Mouse (Mus musculus): ENCODE measurements around the gene Ncor2. TPM values are rescaled to one million over a fixed set of nuclear protein-coding genes. Genes with fewer than 3 reads are reported as not detected.

Gene Ncor2
- total RNA-seq, 1 experiment, result 19.9 TPM

DNA sequence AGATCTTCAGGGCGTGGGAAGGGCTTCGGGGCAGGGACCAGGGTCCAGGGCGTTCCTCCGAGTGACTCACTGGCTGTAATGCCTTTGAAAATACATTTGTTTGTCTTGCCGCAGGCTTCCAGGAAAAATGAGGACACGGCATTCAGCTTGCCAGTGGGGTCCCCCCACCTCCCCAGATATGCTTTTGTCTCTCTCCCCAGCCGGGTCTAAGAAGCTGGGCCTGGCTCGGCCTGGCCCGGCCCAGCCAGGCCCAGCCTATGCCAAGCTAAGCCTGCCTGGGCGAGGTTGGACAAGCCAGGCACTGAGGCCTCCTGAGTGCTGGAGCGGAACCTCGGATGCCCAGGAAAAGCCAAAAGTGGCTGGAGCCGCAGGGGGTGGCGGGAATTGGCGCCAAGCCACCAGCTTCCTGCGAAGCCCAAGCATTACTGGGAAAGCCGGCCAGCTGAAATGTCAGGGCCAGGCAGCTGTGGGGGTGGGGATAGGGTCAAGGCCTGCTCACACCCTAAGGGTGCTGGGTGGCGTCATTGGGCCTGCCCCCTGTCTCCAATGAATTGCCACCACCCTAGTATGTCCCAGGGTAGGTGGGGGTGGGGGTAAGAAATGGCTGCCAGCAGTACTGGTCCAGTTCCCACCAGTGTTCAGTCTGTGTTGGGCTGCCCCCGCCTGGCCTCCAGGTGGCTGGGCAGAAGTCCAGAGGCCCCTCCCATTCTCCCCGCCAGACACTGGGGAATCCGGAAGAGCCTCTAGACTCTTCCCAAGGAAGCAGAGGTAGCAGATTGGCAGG is 97.5 kb downstream of the Ncor2 start:
- Histone ChIP-seq H3K4me3 (ENCODE audit: insufficient read depth in 1 of 2, low read depth in 1 of 2, low read length in 2 of 2, poor library complexity in 1 of 2, severe bottlenecking in 1 of 2) (no peak overlapping the region), H3K9ac (ENCODE audit: insufficient read depth, low read depth, low read length, poor library complexity, severe bottlenecking) (no peak overlapping the region; the same call in 1 of the 2 replicates), H3K27ac (ENCODE audit: insufficient read depth, low read depth, low read length, poor library complexity, severe bottlenecking) (no peak overlapping the region), H3K4me1 (ENCODE audit: control insufficient read depth in 2 of 2, insufficient read depth in 2 of 2, low read length in 2 of 2, poor library complexity in 1 of 2) (peaks cover 0 to 3% of the 10 kb centered on the region in 2 experiments; a peak in 1 of 4 replicates), H3K36me3 (ENCODE audit: control insufficient read depth, insufficient read depth, low read length, poor library complexity, severe bottlenecking) (peaks cover 71% of the 10 kb centered on the region), H3K9me3 (ENCODE audit: control insufficient read depth, insufficient read depth, low read depth, low read length) (no peaks in the 10 kb centered on the region)
- in situ Hi-C loops (cut with MboI; ENCODE audit: low sequenced_read_pairs in 2 of 2, unreplicated experiment in 2 of 2), result no loop called here
- no peak for DNase-seq (ENCODE audit: low read depth, low spot score)
- TF ChIP-seq ZNF384 (IDR thresholded peaks at IDR 0.05; ENCODE audit: low read depth, low read length) (no peak), CHD2 (IDR thresholded peaks at IDR 0.05; ENCODE audit: low read depth, low read length) (no peak), ZC3H11A (IDR thresholded peaks at IDR 0.05; ENCODE audit: borderline replicate concordance, low read depth, low read length) (no peak), HCFC1 (IDR thresholded peaks at IDR 0.05; ENCODE audit: borderline replicate concordance, insufficient read depth, low read length) (no peak), MAFK (IDR thresholded peaks at IDR 0.05; ENCODE audit: insufficient read depth, low read depth, low read length) (no peak)

DNA sequence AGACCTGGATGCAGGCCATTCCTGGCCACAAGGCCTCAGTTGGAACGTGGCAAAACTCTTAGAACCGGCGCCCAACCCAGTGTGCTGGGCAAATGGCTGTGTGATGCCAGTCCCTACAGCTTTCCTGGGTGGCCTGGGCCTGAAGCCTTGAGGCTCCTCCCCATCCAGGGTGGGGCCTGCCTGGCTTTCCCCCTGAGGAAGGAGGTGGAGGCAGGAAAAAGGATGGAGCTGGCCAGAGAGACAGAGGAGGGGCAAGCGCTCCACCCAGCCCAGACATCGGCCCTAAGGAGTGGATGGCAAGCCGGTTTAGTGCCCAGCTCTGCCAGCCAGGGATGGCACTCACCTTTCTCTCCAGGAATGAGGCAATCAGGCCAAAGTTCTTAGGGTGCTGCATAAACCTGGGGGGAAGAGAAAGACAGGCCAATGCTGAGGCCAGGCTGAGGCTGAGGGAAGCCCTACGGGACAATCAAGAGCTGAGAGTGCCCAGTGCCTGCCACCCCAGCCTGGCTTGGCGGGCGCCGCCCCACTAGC is 98.2 kb downstream of the Ncor2 start:
- H3K9ac ChIP-seq (ENCODE audit: insufficient read depth, low read depth, low read length, poor library complexity, severe bottlenecking), result no peak overlapping the region; the same call in 1 of the 2 replicates
- peaks cover 67% of the 10 kb centered on the region for H3K36me3 ChIP-seq (ENCODE audit: control insufficient read depth, insufficient read depth, low read length, poor library complexity, severe bottlenecking)
- H3K4me3 ChIP-seq (ENCODE audit: insufficient read depth in 1 of 2, low read depth in 1 of 2, low read length in 2 of 2, poor library complexity in 1 of 2, severe bottlenecking in 1 of 2), result no peak overlapping the region
- no peak for DNase-seq (ENCODE audit: low read depth, low spot score)
- H3K4me1 ChIP-seq (ENCODE audit: control insufficient read depth in 2 of 2, insufficient read depth in 2 of 2, low read length in 2 of 2, poor library complexity in 1 of 2), result peaks cover 0 to 3% of the 10 kb centered on the region in 2 experiments; a peak in 1 of 4 replicates
- in situ Hi-C loops (cut with MboI; ENCODE audit: low sequenced_read_pairs in 2 of 2, unreplicated experiment in 2 of 2), result no loop called here
- no peak for TF ChIP-seq ZNF384 (IDR thresholded peaks at IDR 0.05; ENCODE audit: low read depth, low read length)
- no peak for TF ChIP-seq ZC3H11A (IDR thresholded peaks at IDR 0.05; ENCODE audit: borderline replicate concordance, low read depth, low read length)
- no peak for TF ChIP-seq MAFK (IDR thresholded peaks at IDR 0.05; ENCODE audit: insufficient read depth, low read depth, low read length)
- TF ChIP-seq HCFC1 (IDR thresholded peaks at IDR 0.05; ENCODE audit: borderline replicate concordance, insufficient read depth, low read length), result no peak
- TF ChIP-seq CHD2 (IDR thresholded peaks at IDR 0.05; ENCODE audit: low read depth, low read length), result no peak
- H3K9me3 ChIP-seq (ENCODE audit: control insufficient read depth, insufficient read depth, low read depth, low read length), result no peaks in the 10 kb centered on the region
- no peak overlapping the region for H3K27ac ChIP-seq (ENCODE audit: insufficient read depth, low read depth, low read length, poor library complexity, severe bottlenecking)

DNA sequence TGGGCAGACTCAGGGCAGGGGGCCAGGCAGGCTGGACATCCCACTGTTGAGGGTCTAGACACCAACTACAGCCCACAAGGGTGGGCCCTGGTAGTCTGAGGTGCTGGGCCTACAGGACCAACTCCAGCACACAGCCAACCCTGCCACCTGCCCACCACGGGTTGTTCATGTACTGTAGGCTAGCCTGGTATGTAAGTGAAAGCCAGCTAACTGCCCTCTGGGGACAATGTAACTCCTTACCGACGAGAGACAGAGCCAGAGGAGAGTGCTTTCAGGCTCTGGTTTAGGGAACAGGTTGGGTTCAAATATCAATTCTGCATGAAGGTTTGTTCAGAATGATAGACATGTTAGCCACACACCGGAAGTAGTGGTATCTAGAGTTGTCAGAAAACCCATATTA is 98.7 kb downstream of the Ncor2 start:
- DNase-seq (ENCODE audit: low read depth, low spot score), result no peak
- TF ChIP-seq ZNF384 (IDR thresholded peaks at IDR 0.05; ENCODE audit: low read depth, low read length) (no peak), HCFC1 (IDR thresholded peaks at IDR 0.05; ENCODE audit: borderline replicate concordance, insufficient read depth, low read length) (no peak), MAFK (IDR thresholded peaks at IDR 0.05; ENCODE audit: insufficient read depth, low read depth, low read length) (no peak), ZC3H11A (IDR thresholded peaks at IDR 0.05; ENCODE audit: borderline replicate concordance, low read depth, low read length) (no peak), CHD2 (IDR thresholded peaks at IDR 0.05; ENCODE audit: low read depth, low read length) (no peak)
- H3K27ac ChIP-seq (ENCODE audit: insufficient read depth, low read depth, low read length, poor library complexity, severe bottlenecking), result no peak overlapping the region
- H3K36me3 ChIP-seq (ENCODE audit: control insufficient read depth, insufficient read depth, low read length, poor library complexity, severe bottlenecking), result peaks cover 62% of the 10 kb centered on the region
- H3K4me3 ChIP-seq (ENCODE audit: insufficient read depth in 1 of 2, low read depth in 1 of 2, low read length in 2 of 2, poor library complexity in 1 of 2, severe bottlenecking in 1 of 2), result no peak overlapping the region
- in situ Hi-C loops (cut with MboI; ENCODE audit: low sequenced_read_pairs in 2 of 2, unreplicated experiment in 2 of 2), result no loop called here
- peaks cover 0 to 3% of the 10 kb centered on the region in 2 experiments; a peak in 1 of 4 replicates for H3K4me1 ChIP-seq (ENCODE audit: control insufficient read depth in 2 of 2, insufficient read depth in 2 of 2, low read length in 2 of 2, poor library complexity in 1 of 2)
- no peaks in the 10 kb centered on the region for H3K9me3 ChIP-seq (ENCODE audit: control insufficient read depth, insufficient read depth, low read depth, low read length)
- no peak overlapping the region for H3K9ac ChIP-seq (ENCODE audit: insufficient read depth, low read depth, low read length, poor library complexity, severe bottlenecking)

DNA sequence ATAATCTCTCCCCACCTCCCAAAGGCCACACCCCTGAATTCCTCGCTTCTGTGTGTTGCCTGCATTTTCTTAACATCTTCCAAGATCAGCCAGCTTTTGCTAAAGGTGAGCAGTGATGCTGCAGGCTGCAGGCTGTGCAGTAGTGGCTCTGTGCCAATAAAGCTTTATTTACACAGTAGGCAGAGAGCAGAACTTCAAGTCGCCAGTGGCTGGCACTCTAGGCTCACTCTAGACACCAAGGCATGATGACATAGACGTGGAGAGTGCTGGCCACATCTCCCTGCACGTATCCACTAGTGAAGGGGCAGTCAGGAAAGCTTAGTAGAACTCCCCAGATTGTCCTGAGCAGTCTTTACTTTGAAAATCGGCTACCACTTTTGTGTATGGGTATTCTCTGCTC is 100.8 kb downstream of the Ncor2 start:
- no peak for DNase-seq (ENCODE audit: low read depth, low spot score)
- no peak for TF ChIP-seq ZC3H11A (IDR thresholded peaks at IDR 0.05; ENCODE audit: borderline replicate concordance, low read depth, low read length)
- no peak for TF ChIP-seq CHD2 (IDR thresholded peaks at IDR 0.05; ENCODE audit: low read depth, low read length)
- TF ChIP-seq MAFK (IDR thresholded peaks at IDR 0.05; ENCODE audit: insufficient read depth, low read depth, low read length), result no peak
- TF ChIP-seq HCFC1 (IDR thresholded peaks at IDR 0.05; ENCODE audit: borderline replicate concordance, insufficient read depth, low read length), result no peak
- no peak for TF ChIP-seq ZNF384 (IDR thresholded peaks at IDR 0.05; ENCODE audit: low read depth, low read length)

More for the DNA sequence above, 100.8 kb downstream of the Ncor2 start:
- H3K9me3 ChIP-seq (ENCODE audit: control insufficient read depth, insufficient read depth, low read depth, low read length), result no peaks in the 10 kb centered on the region
- in situ Hi-C loops (cut with MboI; ENCODE audit: low sequenced_read_pairs in 2 of 2, unreplicated experiment in 2 of 2), result no loop called here
- H3K4me1 ChIP-seq (ENCODE audit: control insufficient read depth in 2 of 2, insufficient read depth in 2 of 2, low read length in 2 of 2, poor library complexity in 1 of 2), result peaks cover 0 to 3% of the 10 kb centered on the region in 2 experiments; a peak in 1 of 4 replicates
- H3K4me3 ChIP-seq (ENCODE audit: insufficient read depth in 1 of 2, low read depth in 1 of 2, low read length in 2 of 2, poor library complexity in 1 of 2, severe bottlenecking in 1 of 2), result no peak overlapping the region
- H3K9ac ChIP-seq (ENCODE audit: insufficient read depth, low read depth, low read length, poor library complexity, severe bottlenecking), result no peak overlapping the region
- peaks cover 47% of the 10 kb centered on the region for H3K36me3 ChIP-seq (ENCODE audit: control insufficient read depth, insufficient read depth, low read length, poor library complexity, severe bottlenecking)
- H3K27ac ChIP-seq (ENCODE audit: insufficient read depth, low read depth, low read length, poor library complexity, severe bottlenecking), result no peak overlapping the region
